Mouse (Mus musculus): ENCODE data around the gene Mdm2.
"Not testable (repeated sequence)": the region's sequence is repeated elsewhere in the genome, so short reads cannot be mapped to it uniquely, and the experiment has no call there.

DNA sequence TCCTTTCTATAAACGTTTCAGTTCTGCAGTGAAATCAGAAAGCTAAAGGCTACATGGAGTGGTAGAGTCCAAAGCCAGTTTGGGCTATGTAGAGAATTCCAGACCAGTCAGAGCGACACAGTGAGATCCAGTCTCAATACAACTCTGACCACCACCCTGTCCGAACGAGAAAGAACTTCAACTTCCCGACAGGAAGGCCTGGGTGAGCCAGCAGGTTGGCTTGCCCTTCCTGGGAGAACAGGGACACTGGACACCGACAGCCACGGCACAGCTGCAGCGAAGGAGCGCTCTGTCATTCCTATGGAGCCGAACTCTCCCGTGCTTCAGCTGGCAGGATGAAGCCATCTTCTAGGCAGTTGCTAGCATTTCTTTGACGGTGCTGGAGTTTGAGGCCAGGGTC lies 24.8 kb upstream of the Mdm2 start:
- not testable (repeated sequence) for TF ChIP-seq POLR2A (IDR thresholded peaks at IDR 0.05; ENCODE audit: extremely low read depth, insufficient read depth, low read length); CTCF (IDR thresholded peaks at IDR 0.05; ENCODE audit: low read depth, low read length)
